Mouse (Mus musculus): ENCODE measurements around the gene Fam217a.
"Not testable (repeated sequence)": the region's sequence is repeated elsewhere in the genome, so short reads cannot be mapped to it uniquely, and the experiment has no call there.

The Fam217a gene

DNA sequence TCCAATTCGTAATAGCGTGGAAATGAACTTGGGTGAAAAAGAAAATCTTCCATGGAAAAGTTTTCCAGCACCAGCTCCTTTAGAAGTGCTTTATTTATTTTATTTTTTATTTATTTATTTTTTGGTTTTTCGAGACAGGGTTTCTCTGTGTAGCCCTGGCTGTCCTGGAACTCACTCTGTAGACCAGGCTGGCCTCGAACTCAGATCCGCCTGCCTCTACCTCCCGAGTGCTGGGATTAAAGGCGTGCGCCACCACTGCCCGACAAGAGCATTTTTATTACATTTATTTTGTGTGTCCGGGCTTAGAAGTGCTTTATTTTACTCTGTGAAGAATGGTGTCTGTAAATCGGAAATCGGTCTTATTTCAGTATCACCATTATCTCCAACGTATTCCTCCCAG is 49.4 kb downstream of the Fam217a start:
- DNase-seq (ENCODE audit: extremely low spot score, low spot score): not testable (repeated sequence)

DNA sequence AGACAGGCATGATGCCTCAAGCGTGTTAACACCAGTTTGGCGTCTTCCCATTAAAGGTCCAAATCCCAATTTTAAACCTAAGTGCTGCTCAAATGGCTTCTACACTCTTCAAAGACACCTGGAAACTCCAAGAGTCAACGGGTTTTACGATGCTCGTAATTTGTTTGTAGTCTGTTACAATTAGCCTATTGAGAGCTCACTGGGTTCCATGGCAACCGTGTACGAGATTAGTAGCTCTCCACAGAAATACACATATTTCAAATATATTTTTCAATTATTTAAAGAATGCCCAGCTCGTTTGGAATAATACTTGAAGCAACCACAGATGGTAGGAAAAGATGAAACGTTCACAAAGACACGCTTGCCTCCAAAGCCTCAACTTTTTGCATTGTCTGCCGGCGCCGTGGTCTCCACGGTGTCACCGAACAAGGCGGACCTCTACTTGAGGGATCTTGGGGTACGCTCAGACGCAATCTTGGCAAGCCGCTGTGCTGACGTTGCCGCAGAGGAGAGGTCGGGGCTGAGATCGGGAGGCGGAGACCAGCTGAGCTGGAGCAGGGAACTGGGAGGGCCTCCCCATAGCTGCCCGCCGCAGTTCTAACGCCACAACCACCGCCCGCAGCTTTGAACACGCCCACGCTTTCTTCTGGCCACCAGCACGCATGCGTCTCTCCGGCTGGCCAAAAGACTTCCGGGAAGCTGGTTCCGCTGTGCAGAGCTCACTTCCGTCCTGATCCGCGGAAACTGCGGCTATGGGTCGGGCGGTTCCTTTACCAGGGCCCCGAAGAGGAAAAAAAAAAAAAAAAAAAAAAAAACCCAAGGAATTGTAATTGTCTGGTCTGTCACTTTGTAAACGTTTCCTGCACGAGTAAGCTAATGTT is 50.1 kb downstream of the Fam217a start:
- DNase-seq (ENCODE audit: extremely low spot score, low spot score): peak; percentile 93

DNA sequence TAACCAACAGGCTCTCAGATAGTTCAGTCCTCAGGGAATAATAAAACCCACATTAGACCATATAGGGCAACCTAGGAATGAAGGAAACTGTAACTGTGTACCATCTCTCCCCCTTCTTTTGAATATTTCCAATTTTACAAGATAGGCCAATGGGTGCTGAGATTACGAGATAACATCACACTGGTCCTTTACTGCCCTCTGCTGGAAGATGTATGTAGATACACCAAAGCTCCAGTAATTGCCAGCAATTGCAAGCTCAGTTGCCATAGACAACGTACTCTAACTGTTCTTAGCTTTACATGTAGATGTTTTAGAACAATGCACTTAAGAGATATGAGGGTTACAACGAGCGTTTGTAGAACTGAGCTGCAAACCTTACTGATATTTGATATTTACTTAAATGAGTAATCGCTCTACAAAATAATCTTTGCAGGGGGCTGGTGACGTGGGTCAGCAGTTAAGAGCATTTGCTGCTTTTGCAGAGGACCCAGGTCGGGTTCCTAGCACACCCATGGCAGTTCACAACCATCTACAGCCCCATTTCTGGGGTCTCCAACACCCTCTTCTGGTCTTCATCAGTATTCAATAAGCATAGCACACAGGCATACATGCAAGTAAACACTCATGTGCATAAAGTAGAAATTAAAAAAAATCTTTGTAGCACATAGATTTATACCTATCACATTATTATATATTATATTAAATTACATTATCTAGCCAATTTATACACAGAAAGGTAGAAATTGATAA is 59.5 kb downstream of the Fam217a start:
- DNase-seq (ENCODE audit: extremely low spot score, low spot score): peak; percentile 17

DNA sequence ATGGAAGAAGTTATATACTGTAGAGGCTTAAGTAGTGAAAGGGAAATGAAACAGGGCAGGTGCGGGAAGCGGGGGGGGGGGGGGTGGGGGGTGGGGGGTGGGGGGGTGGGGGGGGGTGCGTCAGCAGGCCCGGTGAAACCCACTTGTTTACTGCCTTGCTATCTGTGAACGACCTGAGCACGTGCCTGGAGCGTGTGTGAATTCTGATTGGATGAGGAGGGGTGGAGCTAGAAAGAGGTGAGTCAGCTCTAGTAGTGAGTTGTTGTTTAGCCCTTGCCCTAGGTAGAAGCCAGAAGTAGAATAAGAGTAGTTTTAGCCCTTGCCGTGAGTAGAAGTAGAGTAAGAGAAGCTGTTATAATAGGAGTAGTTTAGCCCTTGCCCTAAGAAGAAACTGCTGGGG is 62.9 kb downstream of the Fam217a start:
- not testable (repeated sequence) for DNase-seq (ENCODE audit: extremely low spot score, low spot score)
